Mouse (Mus musculus): ENCODE data around the gene Nphp3.

DNA sequence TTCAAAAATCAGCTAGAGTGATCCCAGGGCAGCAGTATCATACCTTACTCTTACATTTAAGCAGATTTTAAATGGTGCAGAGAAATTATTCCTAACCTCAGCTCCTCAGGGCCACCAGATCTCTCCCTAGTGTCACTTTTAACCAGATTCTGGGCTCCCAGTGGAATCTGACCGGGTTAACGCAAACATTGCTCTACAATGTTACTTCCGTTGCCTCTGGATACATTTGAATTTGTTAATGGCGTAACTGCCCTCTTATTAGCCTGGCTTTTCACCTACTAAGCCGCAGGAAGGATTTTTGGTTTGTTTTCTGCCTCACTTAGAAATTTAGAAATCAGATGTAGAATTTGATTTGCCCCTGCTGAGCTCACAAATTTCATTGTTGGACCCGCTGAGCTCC lies 32.4 kb downstream of the Nphp3 start:
- TF ChIP-seq CTCF (IDR thresholded peaks at IDR 0.05; ENCODE audit: borderline replicate concordance, insufficient read depth, low read depth, low read length) (no peak), POLR2A (IDR thresholded peaks at IDR 0.05; ENCODE audit: borderline replicate concordance, insufficient read depth, low read length) (no peak)
